Mouse (Mus musculus): Measurements from ENCODE around the gene Wap.

The Wap gene

DNA sequence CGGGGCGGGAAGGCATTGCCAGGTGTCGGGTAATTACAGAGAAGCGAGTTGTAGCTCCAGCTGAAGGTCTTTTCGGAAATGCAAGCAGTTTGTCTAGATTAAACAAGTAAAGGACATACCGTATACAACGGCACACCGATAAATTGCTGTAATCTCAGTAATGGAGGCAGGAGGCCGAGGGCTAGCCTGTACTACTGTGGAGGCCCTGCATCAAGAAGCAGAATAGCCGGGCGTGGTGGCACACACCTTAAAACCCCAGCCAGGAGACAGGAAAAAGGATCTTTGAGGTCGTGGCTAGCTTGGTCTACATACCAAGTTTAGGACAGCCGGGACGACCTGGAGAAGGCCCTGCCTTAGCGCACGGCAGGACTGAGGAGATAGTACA lies 12.1 kb downstream of the Wap start:
- no peak for DNase-seq

GRCm38 (mm10) chr11:6625478-6626387 lies 12.7 kb downstream of the Wap start, which contains the start of gene Tbrg4:
TSS of gene Tbrg4 (minus strand) at chr11:6626067.
- peak; percentile 91 for DNase-seq

DNA sequence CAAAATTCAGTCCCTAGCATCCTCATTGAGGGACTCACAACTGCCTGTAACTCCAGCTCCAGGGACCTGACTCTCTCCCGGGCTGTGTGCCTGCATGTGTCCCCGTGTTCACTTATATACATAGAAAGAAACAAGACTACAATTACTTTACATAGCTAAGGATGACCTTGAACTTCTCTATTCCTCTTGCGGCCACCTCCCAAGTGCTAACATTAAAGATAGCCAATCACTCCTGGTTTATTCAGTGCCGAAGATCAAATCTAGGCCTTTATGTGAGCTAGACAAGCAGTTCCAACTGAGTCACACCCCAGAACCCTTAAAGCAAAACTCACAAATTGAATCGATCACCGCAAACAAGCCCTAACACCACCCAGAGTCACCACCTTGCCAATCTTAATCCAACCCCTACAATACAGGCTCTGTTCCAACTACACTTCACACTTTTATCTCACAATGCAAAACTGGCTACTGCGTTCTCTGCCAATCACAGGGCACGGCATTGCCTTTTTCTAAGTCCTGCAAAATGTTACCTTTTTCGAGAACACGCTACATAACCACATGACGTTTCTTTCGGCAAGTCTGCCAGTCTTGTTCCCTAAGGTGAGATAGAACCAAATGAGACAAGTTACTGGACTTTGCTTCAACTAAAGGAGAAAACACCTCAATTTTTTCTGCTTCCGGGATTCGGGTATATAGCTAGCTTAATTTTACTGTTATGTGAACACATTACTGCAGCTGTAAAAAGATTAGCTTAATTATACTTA lies 13.6 kb downstream of the Wap start:
- DNase-seq = no peak

DNA sequence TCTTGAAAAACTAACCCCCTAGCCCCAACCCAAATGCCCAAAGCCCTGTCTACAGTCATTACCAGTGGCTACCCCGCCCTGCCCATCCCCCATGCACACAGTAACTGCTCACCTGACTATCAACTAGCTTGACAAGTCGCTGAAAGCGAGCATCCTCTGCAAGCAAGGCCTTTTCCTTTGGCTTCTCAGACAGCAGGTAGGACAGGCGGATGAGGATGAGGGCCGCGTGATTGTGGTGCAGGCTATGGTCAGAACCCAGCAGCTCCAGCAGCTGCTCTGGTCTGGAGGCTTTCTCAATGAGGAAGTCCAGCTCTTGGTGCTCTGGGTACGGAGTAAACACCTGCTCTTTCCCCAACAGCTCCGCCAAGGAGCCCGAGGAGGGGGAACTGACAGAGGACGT lies 14.7 kb downstream of the Wap start:
- no peak for DNase-seq

DNA sequence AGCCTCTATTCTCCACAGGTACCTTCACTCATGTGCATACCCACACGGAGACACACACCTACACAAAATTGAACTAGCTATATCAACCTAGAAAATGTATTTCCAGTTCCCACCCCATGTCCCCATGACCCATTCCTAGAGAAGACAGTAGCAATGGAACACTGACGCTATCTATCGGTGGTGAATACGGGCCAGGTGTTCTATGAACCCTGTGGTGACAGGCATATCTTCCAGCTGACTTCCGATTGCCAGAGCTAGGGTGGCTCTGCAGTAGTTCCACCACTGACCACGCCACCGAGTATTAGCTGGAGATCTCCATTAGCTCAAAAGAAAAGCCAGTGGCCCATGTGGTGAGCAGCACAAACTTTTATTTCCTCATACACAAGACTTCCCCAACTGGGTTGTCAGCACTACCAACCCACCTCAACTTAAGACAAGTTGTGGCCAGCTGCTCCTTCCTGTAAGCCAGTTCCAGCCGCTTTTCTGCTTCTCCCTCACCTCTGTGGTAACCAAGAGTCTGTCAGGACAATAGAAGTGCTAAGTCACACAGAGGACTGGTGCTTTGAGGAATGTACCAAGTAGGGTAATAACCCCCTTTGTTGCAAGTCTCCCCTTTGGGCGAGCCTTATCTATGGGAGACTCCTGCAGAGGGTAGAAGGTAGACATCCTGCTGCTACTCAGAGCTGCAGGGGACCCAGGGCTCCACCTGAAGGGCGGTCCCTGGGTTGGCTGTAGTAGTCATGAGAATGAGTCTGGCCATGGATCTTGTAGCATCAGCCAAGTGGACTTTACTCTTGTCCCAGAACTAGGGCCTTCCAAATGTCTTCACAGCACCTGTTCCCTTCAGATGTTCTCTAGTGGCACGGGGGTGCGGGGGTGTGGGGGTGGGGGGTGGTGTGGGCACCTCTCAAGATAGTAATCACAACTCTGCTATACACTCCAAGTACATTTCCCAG lies 22.9 kb downstream of the Wap start:
- no peak for DNase-seq

DNA sequence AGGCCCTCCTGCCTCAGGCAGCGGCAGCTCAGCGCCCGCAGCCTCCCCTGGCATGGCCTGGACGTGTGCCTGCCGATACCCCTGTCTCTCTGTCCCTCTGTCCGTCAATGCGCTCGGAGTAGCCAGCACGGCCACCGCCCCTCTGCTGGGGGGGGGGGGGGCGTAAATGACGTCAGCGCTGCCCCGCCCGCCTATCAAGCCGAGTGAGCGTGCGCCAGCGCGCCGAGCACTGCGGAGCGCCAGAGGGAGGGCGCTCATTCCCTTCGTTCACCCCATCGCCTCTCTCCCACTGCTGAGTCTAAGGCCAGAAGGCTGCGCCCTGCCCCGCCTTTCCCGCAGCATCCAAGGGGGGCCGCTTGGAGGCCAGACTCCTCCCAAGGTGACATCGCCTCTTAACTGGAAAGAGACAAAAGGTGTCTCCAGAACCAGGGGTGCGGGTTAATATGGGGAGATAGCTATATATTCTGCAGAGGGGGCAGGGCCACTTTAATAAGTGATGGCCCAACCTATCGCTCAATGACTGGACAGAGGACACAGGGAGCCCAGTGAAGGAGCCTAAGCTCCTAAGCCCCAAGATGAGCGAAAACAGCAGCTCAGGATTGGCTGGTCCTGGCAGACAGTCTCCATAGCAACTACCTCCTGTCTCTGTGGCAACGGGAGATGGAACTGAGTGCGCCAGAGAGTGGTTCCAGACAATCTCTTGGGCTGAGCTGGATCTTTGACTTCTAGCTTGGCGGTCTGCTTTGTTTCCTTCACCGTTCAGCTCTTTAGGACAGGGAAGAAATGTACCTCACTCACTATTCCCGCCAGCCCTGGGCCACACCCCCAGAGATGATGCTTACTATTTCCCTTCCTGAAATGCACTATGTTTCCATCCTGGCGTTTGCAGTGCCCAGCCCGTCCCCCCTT lies 32.7 kb downstream of the Wap start, which contains the start of gene Nacad:
Gene Nacad, minus strand, starts transcription at position 563 of the 909 bp plus-strand sequence.
- DNase-seq = no peak

DNA sequence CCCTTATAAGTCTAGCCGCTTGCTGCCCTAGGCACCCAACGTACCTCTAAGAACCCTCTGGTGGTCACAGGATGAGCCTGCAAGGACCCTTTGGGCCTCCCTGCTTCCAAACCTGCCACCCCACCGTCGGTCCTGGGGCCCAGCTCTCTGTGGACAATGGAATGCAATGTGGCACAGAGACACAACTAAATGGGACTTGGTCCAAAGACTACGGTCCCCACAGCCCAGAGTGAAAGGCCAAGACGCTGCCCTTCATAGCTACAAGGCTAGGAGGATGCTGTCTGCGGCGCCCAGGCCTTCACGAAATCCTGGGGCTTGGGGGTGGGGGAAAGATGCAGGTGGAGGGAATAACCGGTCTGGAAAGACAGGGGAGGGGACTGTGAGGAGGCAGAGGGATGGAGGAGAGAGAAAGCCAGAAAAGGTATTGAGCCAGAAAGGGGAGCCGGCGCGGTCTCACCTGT lies 33.4 kb downstream of the Wap start:
- no peak for DNase-seq

GRCm38 (mm10) chr11:6604604-6604936 lies 33.9 kb downstream of the Wap start:
- DNase-seq = no peak

DNA sequence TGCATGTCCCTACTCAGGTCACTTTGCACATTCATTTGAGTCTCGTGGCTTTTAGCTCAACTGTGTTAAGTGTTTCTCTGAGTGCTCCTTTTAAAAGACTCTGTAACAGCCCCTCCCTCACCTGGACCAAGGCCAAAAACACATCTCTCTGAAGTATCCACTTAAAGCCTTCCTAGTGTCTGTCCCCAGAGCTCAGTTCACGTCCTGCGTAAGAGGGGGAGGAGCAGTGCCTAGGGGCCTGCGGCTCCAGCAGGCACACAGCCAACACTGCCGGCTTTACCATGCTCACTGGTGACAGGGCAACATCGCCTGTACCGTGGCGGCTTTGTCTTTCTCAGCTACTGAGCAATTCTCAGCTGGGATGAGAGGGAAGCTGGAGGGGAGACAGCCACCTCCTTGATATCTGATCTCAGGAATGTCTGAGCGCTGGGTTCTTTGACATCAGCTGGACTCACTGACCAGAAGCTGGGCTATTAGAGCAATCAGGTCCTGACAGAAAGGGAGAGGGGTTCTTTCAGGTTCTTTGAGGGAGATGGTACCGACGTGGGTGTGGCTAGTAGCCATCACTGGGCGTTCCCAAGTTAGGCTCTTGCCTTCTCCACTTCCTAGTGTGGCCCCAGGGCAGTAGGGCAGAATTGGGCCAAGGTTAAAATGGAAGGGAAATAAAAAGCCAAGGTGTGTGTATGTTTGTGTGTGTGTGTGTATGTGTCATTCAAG lies 34.4 kb downstream of the Wap start:
- no peak for DNase-seq

DNA sequence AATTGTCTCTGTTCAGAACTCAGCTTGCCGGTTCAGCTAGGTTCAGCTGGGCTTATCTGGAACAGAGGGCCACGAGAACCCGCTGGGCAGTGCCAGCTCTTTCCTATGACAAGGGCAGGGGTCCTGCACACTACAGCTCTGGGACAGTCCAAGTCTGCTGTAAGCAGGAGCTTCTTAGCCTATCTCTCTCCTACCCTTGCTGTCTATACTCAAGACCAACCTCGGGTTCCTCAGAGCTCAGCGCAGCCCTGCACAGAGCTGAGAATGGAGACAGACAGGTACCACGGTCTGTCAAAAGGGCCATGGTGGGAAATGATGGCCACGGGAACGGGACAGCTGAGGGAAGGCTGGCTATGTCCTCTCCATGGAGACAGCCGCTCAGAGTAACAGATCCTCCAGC lies 35.2 kb downstream of the Wap start:
- no peak for DNase-seq

DNA sequence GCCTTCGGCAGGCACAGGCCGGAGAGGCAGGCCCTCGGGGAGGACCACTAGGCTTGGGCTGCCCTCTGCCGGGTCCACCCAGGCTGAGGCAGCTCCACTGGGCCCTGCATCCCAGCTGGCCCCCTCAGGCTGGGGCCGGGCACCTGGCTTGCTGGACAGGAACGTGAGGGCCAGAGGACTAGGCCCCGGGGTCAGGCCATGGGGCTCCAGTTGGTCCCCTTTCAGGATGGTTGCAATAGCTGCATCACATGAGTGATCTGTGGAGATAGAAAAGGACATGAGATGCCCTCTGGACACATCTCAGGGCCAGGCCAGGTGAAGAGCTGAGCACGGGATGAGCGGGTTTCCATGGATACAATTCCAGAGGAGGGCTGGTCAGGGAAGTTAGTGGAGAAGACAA lies 35.8 kb downstream of the Wap start:
- no peak for DNase-seq

- DNase-seq = no peak
Observed at GRCm38 (mm10) chr11:6601649-6602480, 36.6 kb downstream of the Wap start.

GRCm38 (mm10) chr11:6600284-6600944 lies 38.0 kb downstream of the Wap start:
- DNase-seq = no peak

- DNase-seq = no peak
Observed at GRCm38 (mm10) chr11:6599831-6600230, 38.6 kb downstream of the Wap start.

GRCm38 (mm10) chr11:6599011-6599681 lies 39.3 kb downstream of the Wap start:
- DNase-seq = no peak

DNA sequence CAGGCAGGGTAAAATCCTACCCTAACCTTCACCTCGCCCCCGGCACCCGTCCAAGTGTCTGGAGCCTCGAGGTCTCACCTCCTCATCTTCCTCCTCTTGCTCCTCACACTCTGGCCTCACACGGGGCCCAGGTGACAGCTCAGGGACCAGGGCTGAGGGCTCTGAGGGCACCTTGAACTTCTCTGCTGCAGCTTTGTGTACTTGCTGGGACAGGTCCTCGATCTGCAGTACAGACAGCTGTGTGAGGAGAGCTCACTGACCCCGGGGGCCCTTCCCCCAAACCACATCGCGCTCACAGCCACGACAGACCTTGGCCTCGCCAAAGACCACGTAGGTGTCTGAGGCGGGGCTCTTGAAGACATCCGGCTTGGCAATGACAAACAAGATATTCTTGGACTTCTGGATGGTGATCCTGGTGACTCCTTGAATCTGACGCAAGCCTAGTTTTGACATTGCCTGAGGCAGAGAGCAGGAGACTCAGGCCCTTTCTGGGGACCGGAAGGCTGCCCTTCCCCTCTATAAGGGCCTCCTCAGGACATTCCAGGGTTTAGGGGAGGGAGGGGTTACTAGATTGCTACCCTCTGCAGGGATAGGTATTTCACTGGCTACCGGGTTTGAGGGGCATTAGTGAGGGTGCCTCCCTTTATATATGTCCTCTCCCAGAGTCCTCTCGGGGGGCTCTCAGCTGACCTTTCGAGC lies 40.1 kb downstream of the Wap start:
- no peak for DNase-seq

DNA sequence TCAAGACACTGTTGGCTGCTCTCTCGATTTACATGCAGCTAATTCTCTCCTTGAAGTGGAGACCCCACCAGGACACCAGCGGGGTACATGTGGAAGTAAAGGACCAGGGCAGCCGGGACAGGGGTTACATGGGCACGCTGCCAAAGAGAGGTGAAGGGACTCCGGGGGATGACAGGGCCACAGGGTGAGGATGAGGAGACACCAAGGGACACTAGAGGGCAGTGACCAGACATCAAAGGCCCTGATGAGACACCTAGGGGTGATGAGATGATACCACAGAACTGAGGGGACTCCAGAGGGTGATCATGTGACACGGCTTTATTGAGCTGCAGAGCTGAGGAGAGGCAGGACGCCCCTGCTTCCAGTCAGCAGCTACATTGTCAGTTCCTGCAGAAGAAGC lies 40.9 kb downstream of the Wap start:
- no peak for DNase-seq

GRCm38 (mm10) chr11:6596616-6597015 lies 41.8 kb downstream of the Wap start:
- no peak for DNase-seq
